Mouse (Mus musculus) hindbrain, postnatal 0 days (tissue): ENCODE measurements around the gene Dhx9. TPM values are rescaled to one million over a fixed set of nuclear protein-coding genes. Genes with fewer than 3 reads are reported as not detected.
"Not testable (repeated sequence)": the region's sequence is repeated elsewhere in the genome, so short reads cannot be mapped to it uniquely, and the experiment has no call there.

ENCODE experiments used
- ATAC-seq: fragments of 200-750 bp; cut with Nextera tagmentation; 2 replicates; pipeline ENCODE4 v1.8.0; 2017; ENCODE audit warnings: mild to moderate bottlenecking, moderate TSS enrichment, moderate library complexity
- DNase-seq: peaks from one replicate; pipeline ENCODE4 v3.0.0-alpha.2; 2015; ENCODE audit warnings: low spot score
- H3K27ac ChIP-seq: fragments of 300-500 bp; sonication (generic); 2 replicates; pipeline ENCODE4 v1.5.1; 2014; ENCODE audit warnings: mild to moderate bottlenecking
- H3K27me3 ChIP-seq: fragments of 300-500 bp; sonication (generic); 2 replicates; pipeline ENCODE4 v1.6.1; 2014; ENCODE audit warnings: low read length, mixed read lengths; ENCODE audit not compliant: insufficient read depth
- H3K36me3 ChIP-seq: fragments of 300-500 bp; sonication (generic); 2 replicates; pipeline ENCODE4 v1.6.1; 2014; ENCODE audit warnings: low read length, mixed read lengths; ENCODE audit not compliant: insufficient read depth
- H3K4me1 ChIP-seq: fragments of 300-500 bp; sonication (generic); 2 replicates; pipeline ENCODE4 v1.6.1; 2014; ENCODE audit warnings: antibody characterized with exemption, low read length, mixed read lengths; ENCODE audit not compliant: insufficient read depth
- H3K4me2 ChIP-seq: fragments of 300-500 bp; sonication (generic); 2 replicates; pipeline ENCODE4 v1.6.1; 2014; ENCODE audit warnings: low read depth, mild to moderate bottlenecking, low read length, moderate library complexity, mixed read lengths
- H3K4me3 ChIP-seq: fragments of 300-500 bp; sonication (generic); 2 replicates; pipeline ENCODE4 v1.5.1; 2014; ENCODE audit warnings: low read length
- H3K9ac ChIP-seq: fragments of 300-500 bp; sonication (generic); replicated peaks from 2 replicates; pipeline ENCODE4 v1.6.1; 2014; ENCODE audit warnings: mild to moderate bottlenecking, low read length, moderate library complexity, mixed read lengths
- H3K9me3 ChIP-seq: fragments of 300-500 bp; sonication (generic); 2 replicates; pipeline ENCODE4 v1.6.1; 2016; ENCODE audit warnings: low read length, mixed read lengths
- CTCF ChIP-seq: IDR thresholded peaks from 2 replicates; pipeline ENCODE4 v1.5.1; 2016; ENCODE audit warnings: antibody characterized with exemption, control low read depth, low read depth
- WGBS: fragments of 180-500 bp; shearing (Covaris S2); extraction: QIAGEN DNeasy Blood & Tissue Kit; methylation state at CpG from one replicate; pipeline ENCODE4 v1.1.7; 2014; 5-methylcytosine and 5-hydroxymethylcytosine counted together
- polyA plus RNA-seq: library from polyadenylated mRNA; unstranded; fragments of >200 nt; fragmentation: Nextera tagmentation; extraction: Ambion mirVana; gene quantifications from 2 replicates; pipeline ENCODE4 v1.2.1, GENCODE M21; 2015
- total RNA-seq: library from RNA; depleted of rRNA; stranded (reverse); fragments of >200 nt; gene quantifications from 2 replicates; pipeline ENCODE4 v1.2.3, GENCODE M21; 2014; rRNA removed

Dhx9 gene
- total RNA-seq (57.3 and 73.8 TPM in 2 replicates), polyA plus RNA-seq (36.8 and 39.1 TPM in 2 replicates)

DNA sequence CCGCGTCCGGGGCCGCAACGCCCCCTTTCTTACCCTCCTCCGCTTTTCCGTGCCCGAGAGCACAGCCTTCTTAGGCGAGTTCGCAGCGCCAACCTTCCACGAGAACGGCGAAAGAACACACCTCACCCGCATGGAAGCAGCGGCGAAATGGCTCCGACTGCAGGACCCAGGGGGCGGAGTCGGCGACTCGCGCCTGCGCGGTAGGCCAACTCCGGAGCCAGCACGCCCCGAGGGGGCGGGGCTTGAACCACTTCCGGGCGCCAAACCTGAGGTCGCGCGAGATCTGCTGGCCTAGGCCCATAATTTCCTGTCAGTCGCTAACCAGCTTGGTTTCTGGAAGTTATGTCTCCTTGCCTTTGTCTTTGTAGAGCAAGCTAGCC is at the start of gene Dhx9:
Gene Dhx9, minus strand, starts transcription at position 161 of the 380 bp plus-strand sequence.
- TF ChIP-seq CTCF = peak; percentile 7; the same call in 1 of the 2 replicates
- Histone ChIP-seq H3K36me3 (no peaks in the 10 kb centered on the region), H3K4me2 (peak within 1 kb of the TSS; percentile 84), H3K4me3 (peak within 1 kb of the TSS; percentile 88), H3K27me3 (no peaks in the 10 kb centered on the region), H3K4me1 (peaks cover 18% of the 10 kb centered on the region; the same call in 1 of the 2 replicates), H3K9ac (peak within 1 kb of the TSS; percentile 95), H3K27ac (peak within 1 kb of the TSS; percentile 83), H3K9me3 (no peaks in the 10 kb centered on the region)
- peak; percentile 99 for DNase-seq
- ATAC-seq = peak; percentile 95
- WGBS = under 1% methylated on average over 35 of the region's 35 CpGs

DNA sequence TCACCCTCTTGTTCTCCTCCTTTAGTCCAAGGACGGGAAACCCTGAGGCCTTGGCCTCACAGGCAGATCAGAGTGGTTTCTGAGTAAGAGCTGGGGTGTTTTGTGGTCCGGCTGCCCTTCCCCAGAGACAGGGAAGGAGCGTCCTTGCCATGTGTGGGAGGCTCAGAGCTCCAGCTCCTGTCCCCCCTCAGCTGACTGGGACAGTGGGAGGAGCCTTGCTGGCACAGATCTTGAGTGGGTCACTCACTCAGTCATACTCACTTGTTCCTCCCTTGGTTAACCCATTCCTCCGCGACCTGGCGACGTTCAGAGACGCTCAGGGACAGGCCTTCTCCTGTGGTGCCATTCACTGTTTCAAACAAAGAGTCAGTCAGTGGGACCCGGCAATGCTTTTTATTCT is 48.2 kb upstream of the Dhx9 start:
- Histone ChIP-seq H3K4me2 (no peak overlapping the region), H3K4me3 (no peak overlapping the region), H3K36me3 (no peaks in the 10 kb centered on the region), H3K9ac (no peak overlapping the region), H3K27ac (peak overlapping the region; percentile 8; the same call in 1 of the 2 replicates), H3K9me3 (no peaks in the 10 kb centered on the region), H3K27me3 (no peaks in the 10 kb centered on the region), H3K4me1 (peaks cover 8% of the 10 kb centered on the region; the same call in 1 of the 2 replicates)
- DNase-seq = peak; percentile 52
- no peak for TF ChIP-seq CTCF
- WGBS = 21% methylated on average over 9 of the region's 9 CpGs
- ATAC-seq = peak; percentile 80

DNA sequence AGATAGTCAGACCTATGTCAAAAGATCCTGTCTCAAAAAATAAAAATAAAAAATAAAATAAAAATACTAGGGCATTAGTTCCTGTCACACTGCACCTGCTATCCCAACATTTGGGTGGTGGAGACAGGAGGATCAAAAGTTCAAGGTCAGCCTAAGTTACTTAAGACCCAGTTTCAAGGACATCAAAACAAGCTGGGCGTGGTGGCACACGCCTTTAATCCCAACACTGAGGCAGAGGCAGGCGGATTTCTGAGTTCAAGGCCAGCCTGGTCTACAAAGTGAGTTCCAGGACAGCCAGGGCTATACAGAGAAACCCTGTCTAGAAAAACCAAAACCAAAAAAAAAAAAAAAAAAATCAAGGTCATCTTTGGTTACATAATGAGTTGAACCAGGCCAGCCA is 45.4 kb upstream of the Dhx9 start:
- not testable (repeated sequence) for H3K27me3 ChIP-seq, DNase-seq, H3K9ac ChIP-seq, H3K36me3 ChIP-seq, H3K4me2 ChIP-seq, H3K4me3 ChIP-seq, H3K9me3 ChIP-seq, H3K4me1 ChIP-seq, ATAC-seq
- 0 out of 2 replicates have a peak overlapping the region, but pooled peaks have one; percentile 41 for H3K27ac ChIP-seq
- 98% methylated on average over 3 of the region's 3 CpGs for WGBS

DNA sequence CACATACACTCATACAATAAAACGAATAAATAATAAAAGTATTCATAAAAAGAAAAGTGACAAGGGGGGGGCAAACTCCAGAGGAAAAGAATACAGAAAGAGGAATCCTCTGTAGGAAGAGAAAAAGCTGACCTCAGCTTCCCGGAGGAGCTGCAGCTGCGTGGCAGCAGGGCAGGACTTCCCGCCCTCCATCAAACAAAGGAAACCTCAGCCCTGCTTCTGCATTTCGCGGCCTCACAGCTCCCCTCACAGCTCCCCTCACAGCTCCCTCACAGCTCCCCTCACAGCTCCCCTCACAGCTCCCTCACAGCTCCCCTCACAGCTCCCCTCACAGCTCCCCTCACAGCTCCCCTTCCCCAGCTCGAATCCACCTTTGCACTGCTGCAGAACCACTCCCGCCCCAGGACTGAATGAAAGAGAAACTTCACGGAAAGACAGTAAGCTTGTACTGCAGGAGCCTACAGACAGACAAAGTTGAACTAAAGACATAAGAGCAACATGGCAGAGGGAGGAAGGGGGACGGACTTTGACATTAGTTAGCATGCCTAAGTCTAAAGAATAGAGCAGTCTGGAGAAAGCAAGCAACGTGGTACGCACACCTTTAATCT is 44.9 kb upstream of the Dhx9 start:
- peaks cover 5% of the 10 kb centered on the region; the same call in 1 of the 2 replicates for H3K4me1 ChIP-seq
- H3K4me3 ChIP-seq = no peak overlapping the region
- TF ChIP-seq CTCF = no peak
- no peak; the same call in 1 of the 2 replicates for ATAC-seq
- peak overlapping the region; percentile 39 for H3K4me2 ChIP-seq
- 17% methylated on average over 12 of the region's 12 CpGs for WGBS
- no peaks in the 10 kb centered on the region for H3K36me3 ChIP-seq
- peak; percentile 42 for DNase-seq
- no peaks in the 10 kb centered on the region for H3K27me3 ChIP-seq
- no peak overlapping the region; the same call in 1 of the 2 replicates for H3K9ac ChIP-seq
- no peaks in the 10 kb centered on the region for H3K9me3 ChIP-seq
- H3K27ac ChIP-seq = peak overlapping the region; percentile 41

DNA sequence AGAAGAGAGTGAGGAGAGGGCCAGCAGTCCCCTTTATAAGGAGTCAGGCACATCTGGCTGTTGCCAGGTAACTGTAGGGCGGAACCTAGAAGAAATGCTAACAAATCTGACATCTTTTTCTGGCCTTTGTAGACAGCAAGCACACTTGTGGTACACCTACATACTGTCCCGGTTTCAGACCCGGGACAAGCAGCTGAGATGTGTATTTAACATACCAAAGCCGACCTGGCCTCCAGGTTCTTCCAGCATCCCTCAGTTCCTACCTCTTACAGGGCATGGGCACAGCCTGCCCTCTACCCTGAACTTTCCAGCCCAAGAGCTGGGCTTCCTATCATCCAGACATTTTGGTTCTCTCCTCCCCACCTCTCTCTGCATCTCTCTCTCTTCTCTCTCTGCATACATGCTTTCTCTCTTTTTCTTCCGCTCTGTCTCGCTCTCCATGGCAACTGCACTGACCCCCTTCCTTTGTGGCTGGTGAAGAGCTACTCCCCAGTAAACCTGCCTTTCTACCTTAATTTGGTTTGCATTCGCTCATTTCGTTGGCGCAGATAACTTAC is 44.3 kb upstream of the Dhx9 start:
- peaks cover 5% of the 10 kb centered on the region; the same call in 1 of the 2 replicates for H3K4me1 ChIP-seq
- no peaks in the 10 kb centered on the region for H3K36me3 ChIP-seq
- H3K9ac ChIP-seq = no peak overlapping the region; the same call in 1 of the 2 replicates
- peak overlapping the region; percentile 39 for H3K4me2 ChIP-seq
- WGBS = 11% methylated on average over 9 of the region's 9 CpGs
- ATAC-seq = peak; percentile 55; the same call in 1 of the 2 replicates
- H3K9me3 ChIP-seq = no peaks in the 10 kb centered on the region
- H3K4me3 ChIP-seq = no peak overlapping the region
- TF ChIP-seq CTCF = no peak
- DNase-seq = peak; percentile 42
- peak overlapping the region; percentile 41; the same call in 1 of the 2 replicates for H3K27ac ChIP-seq
- no peaks in the 10 kb centered on the region for H3K27me3 ChIP-seq

DNA sequence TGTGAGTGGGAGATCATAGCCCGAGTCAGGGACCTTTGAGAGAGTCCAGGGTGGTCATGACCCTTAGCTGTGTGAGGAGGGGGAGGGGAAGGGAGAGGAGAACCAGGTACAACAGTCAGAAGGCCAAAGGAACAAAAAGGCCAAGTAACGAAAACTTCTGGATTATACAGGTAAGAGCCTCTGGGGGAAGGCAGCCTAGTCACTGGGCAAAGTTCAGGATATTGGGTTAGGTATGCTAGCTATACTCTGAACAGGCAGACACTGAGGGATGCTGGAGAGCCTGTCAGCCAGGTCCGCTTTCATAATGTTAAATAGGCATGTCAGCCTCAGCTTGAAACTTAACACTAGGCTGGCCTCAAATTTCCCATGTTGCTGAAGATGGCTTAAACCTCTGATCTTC is 34.7 kb upstream of the Dhx9 start:
- ATAC-seq (no peak), DNase-seq (no peak)
- Histone ChIP-seq H3K9me3 (no peaks in the 10 kb centered on the region), H3K4me2 (no peak overlapping the region), H3K4me3 (no peak overlapping the region), H3K9ac (no peak overlapping the region), H3K27ac (no peak overlapping the region), H3K4me1 (no peaks in the 10 kb centered on the region), H3K27me3 (no peaks in the 10 kb centered on the region), H3K36me3 (no peaks in the 10 kb centered on the region)
- TF ChIP-seq CTCF = no peak
- WGBS = 56% methylated on average over 3 of the region's 3 CpGs

DNA sequence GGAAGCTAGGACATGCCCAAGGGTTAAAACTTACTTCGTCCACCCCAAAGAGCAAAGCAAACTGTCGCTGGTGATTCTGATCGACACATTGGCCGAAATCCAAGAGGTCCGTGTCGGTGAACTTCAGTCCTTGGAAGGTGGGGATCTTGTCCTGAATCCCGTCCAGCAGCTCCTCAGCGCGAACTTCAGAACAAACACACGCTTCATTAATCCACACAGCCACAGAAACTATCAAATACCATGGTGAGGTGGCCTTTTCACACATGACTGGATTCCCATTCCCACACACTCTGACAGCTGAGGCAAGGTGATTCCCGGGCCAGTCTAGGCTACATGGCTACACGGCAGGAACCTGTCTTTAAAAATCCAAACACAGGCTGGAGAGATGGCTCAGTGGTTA is 27.9 kb upstream of the Dhx9 start:
- Histone ChIP-seq H3K4me1 (no peaks in the 10 kb centered on the region), H3K27me3 (no peaks in the 10 kb centered on the region), H3K4me3 (no peak overlapping the region), H3K9ac (no peak overlapping the region), H3K4me2 (no peak overlapping the region), H3K9me3 (no peaks in the 10 kb centered on the region), H3K27ac (no peak overlapping the region), H3K36me3 (no peaks in the 10 kb centered on the region)
- DNase-seq = no peak
- 47% methylated on average over 12 of the region's 12 CpGs for WGBS
- no peak for ATAC-seq
- no peak for TF ChIP-seq CTCF
